Mouse (Mus musculus): Measurements from ENCODE around the gene Atoh7. TPM values are rescaled to one million over a fixed set of nuclear protein-coding genes. Genes with fewer than 3 reads are reported as not detected.

The Atoh7 gene
- polyA plus RNA-seq, 1 experiment = 0.05 TPM

Other genes starting within 250 kb of the Atoh7 start
- 1.1 and 1.3 TPM in 2 replicates for gene Tet1, start 190.7 kb upstream of the Atoh7 start, polyA plus RNA-seq (2012; rRNA removed)
- gene Slc25a16, start 179.0 kb upstream of the Atoh7 start, polyA plus RNA-seq (2012; rRNA removed) = 55.2 and 79.9 TPM in 2 replicates
- gene Dna2, start 152.6 kb upstream of the Atoh7 start, polyA plus RNA-seq (2012; rRNA removed) = 2.6 and 2.7 TPM in 2 replicates
- 2.9 and 3.1 TPM in 2 replicates for gene Rufy2, start 119.4 kb upstream of the Atoh7 start, polyA plus RNA-seq (2012; rRNA removed)
- 12.4 and 16.2 TPM in 2 replicates for gene Hnrnph3, start 75.4 kb upstream of the Atoh7 start, polyA plus RNA-seq (2012; rRNA removed)
- 6.4 and 6.9 TPM in 2 replicates for gene Pbld2, start 75.3 kb upstream of the Atoh7 start, polyA plus RNA-seq (2012; rRNA removed)
- gene Pbld1, start 39.5 kb upstream of the Atoh7 start, polyA plus RNA-seq (2012; rRNA removed) = 0.93 and 1.6 TPM in 2 replicates
- 0.09 and 0.23 TPM in 2 replicates for gene Mypn, start 104.3 kb downstream of the Atoh7 start, polyA plus RNA-seq (2012; rRNA removed)
- 15.4 and 17.6 TPM in 2 replicates for gene Herc4, start 144.2 kb downstream of the Atoh7 start, polyA plus RNA-seq (2012; rRNA removed)

Data from gonadal fat pad, adult 2 months (tissue).